In the genomic region with DNA sequence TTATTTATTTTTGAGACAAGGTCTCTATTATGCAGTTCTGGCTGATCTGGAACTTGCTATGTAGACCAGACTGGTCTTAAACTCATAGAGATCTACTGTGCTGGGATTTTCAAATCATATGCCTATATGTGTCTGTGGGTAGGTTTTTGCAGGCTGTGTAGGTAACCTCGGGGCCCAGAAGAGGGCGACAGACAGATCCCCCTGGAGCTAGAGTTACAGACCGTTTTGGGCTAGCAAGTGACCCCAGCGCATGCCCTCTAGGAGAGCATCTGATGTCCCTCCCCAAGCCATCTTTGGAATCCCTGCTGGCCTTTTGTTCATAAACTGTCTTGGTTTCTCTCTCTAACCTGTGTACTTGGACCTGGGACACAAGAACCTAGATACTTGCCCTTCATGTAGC, we compare ENCODE assay signal across 9 mouse cellular contexts. TPM values are rescaled to one million over a fixed set of nuclear protein-coding genes. Genes with fewer than 3 reads are reported as not detected.
A peak's percentile ranks its signal among the peaks of the same experiment; 100 is the strongest.
DNase-seq lines count a peak whose midpoint lies in the region; ATAC-seq and TF ChIP-seq lines count a peak whose summit lies in the region.
"Had no signal": no experiment of that assay in that cellular context is flagged by ENCODE, and none has a peak within 500 bp of the region (broad histone marks: within the 10 kb centered on the region; RNA-seq: fewer than 3 reads in every experiment).

No protein-coding gene starts in this region.

- H3K4me3 ChIP-seq in gastrocnemius, adult 2 months = no peak overlapping the region
- no peak overlapping the region for H3K4me3 ChIP-seq in hindbrain, postnatal 0 days (ENCODE audit: low read length)
- H3K4me3 ChIP-seq in stomach, embryonic 14.5 days (ENCODE audit: low read depth, low read length) = no peak overlapping the region

- no peak overlapping the region for H3K9ac ChIP-seq in hindbrain, postnatal 0 days (replicated peaks; ENCODE audit: low read length)
- H3K9ac ChIP-seq in stomach, embryonic 14.5 days (replicated peaks; ENCODE audit: low read depth, low read length) = no peak overlapping the region

- H3K4me2 ChIP-seq in hindbrain, postnatal 0 days (ENCODE audit: low read depth, low read length) = no peak overlapping the region
- H3K4me2 ChIP-seq in stomach, embryonic 14.5 days (replicated peaks; ENCODE audit: low read depth, low read length) = no peak overlapping the region

- peak; percentile 8; the same call in 1 of the 2 replicates for TF ChIP-seq CTCF in gastrocnemius, adult 2 months (IDR thresholded peaks at IDR 0.05)
- peak; percentile 46 for TF ChIP-seq CTCF in hindbrain, postnatal 0 days (IDR thresholded peaks at IDR 0.05; ENCODE audit: low read depth)

- H3K27ac ChIP-seq in gastrocnemius, adult 2 months = no peak overlapping the region; the same call in 1 of the 2 replicates
- peak overlapping the region; percentile 76; the same call in 1 of the 2 replicates for H3K27ac ChIP-seq in hindbrain, postnatal 0 days
- peak overlapping the region; percentile 99 for H3K27ac ChIP-seq in stomach, embryonic 14.5 days (ENCODE audit: low read length)

- H3K36me3 ChIP-seq in hindbrain, postnatal 0 days (ENCODE audit: insufficient read depth, low read length) = no peaks in the 10 kb centered on the region
- no peaks in the 10 kb centered on the region for H3K36me3 ChIP-seq in stomach, embryonic 14.5 days (ENCODE audit: control insufficient read depth, insufficient read depth, low read length)

- H3K9me3 ChIP-seq in hindbrain, postnatal 0 days (ENCODE audit: low read length) = no peaks in the 10 kb centered on the region
- no peaks in the 10 kb centered on the region for H3K9me3 ChIP-seq in stomach, embryonic 14.5 days (ENCODE audit: control insufficient read depth, low read depth, low read length)

- intact Hi-C loops in gastrocnemius, adult 2 months (cut with DNase I) = no loop called here
- intact Hi-C loops in gastrocnemius, postnatal 36 days (cut with DNase I) = no loop called here

- DNase-seq in gastrocnemius, adult 2 months = no peak
- no peak for DNase-seq in gastrocnemius, postnatal 36 days
- DNase-seq in testis, postnatal 10 days (ENCODE audit: low spot score) = peak; percentile 44
- DNase-seq in testis, postnatal 14 days (ENCODE audit: low spot score) = no peak
- DNase-seq in hindbrain, postnatal 0 days (ENCODE audit: low spot score) = no peak
- no peak for DNase-seq in right cerebral cortex, postnatal 10 days (ENCODE audit: low spot score in 2 of 2)
- no peak for DNase-seq in right cerebral cortex, postnatal 25 days
- DNase-seq: thymus, postnatal 25 days had no signal

- no peaks in the 10 kb centered on the region for H3K27me3 ChIP-seq in hindbrain, postnatal 0 days (ENCODE audit: insufficient read depth, low read length)
- H3K27me3 ChIP-seq in stomach, embryonic 14.5 days (ENCODE audit: control insufficient read depth, insufficient read depth, low read length) = no peaks in the 10 kb centered on the region

- no peak for ATAC-seq in hindbrain, postnatal 0 days
- ATAC-seq in stomach, embryonic 14.5 days (ENCODE audit: insufficient number of reproducible peaks, insufficient read depth, low FRiP score, low read depth) = no peak

- 33% methylated on average over 4 of the region's 4 CpGs for WGBS in hindbrain, postnatal 0 days
- WGBS in stomach, embryonic 14.5 days = 50% methylated on average over 4 of the region's 4 CpGs

- no peaks in the 10 kb centered on the region for H3K4me1 ChIP-seq in hindbrain, postnatal 0 days (ENCODE audit: insufficient read depth, low read length)
- peaks cover 27% of the 10 kb centered on the region for H3K4me1 ChIP-seq in stomach, embryonic 14.5 days (ENCODE audit: control insufficient read depth, insufficient read depth, low read length)

RNA-seq across cellular contexts. Expression of a gene that starts 8.1 kb away (rescaled TPM):
- 1 to 10 TPM; 5.9 to 6.5 TPM for total RNA-seq in gastrocnemius, adult 2 months (2021)
- total RNA-seq in gastrocnemius, postnatal 36 days (2021) = 1 to 10 TPM; 5.6 to 9.3 TPM
- 12.5 and 13.3 TPM in 2 replicates for total RNA-seq in hindbrain, postnatal 0 days (2014; rRNA removed)
- polyA plus RNA-seq in hindbrain, postnatal 0 days (2015; fragmentation: Nextera tagmentation; extraction: Ambion mirVana) = 20.9 TPM in 2 replicates
- polyA plus RNA-seq in stomach, embryonic 14.5 days (2014; fragmentation: Nextera tagmentation; extraction: Ambion mirVana) = 73.1 and 83.4 TPM in 2 replicates

RNA-seq across cellular contexts. Expression of a gene that starts 31.5 kb away (rescaled TPM):
- 10 to 100 TPM; 45.6 to 57.5 TPM for total RNA-seq in gastrocnemius, adult 2 months (2021)
- total RNA-seq in gastrocnemius, postnatal 36 days (2021) = 10 to 100 TPM; 39.8 to 43.3 TPM
- total RNA-seq in hindbrain, postnatal 0 days (2014; rRNA removed) = 69.5 and 93.3 TPM in 2 replicates
- 71.2 and 79.2 TPM in 2 replicates for polyA plus RNA-seq in hindbrain, postnatal 0 days (2015; fragmentation: Nextera tagmentation; extraction: Ambion mirVana)
- polyA plus RNA-seq in stomach, embryonic 14.5 days (2014; fragmentation: Nextera tagmentation; extraction: Ambion mirVana) = 64.6 and 65.7 TPM in 2 replicates

RNA-seq across cellular contexts. Expression of a gene that starts 33.1 kb away (rescaled TPM):
- 10 to 100 TPM; 18.7 to 24.3 TPM for total RNA-seq in gastrocnemius, adult 2 months (2021)
- 10 to 100 TPM; 18.1 to 20.1 TPM for total RNA-seq in gastrocnemius, postnatal 36 days (2021)
- 110 and 129 TPM in 2 replicates for total RNA-seq in hindbrain, postnatal 0 days (2014; rRNA removed)
- 13.8 and 14.9 TPM in 2 replicates for polyA plus RNA-seq in hindbrain, postnatal 0 days (2015; fragmentation: Nextera tagmentation; extraction: Ambion mirVana)
- polyA plus RNA-seq in stomach, embryonic 14.5 days (2014; fragmentation: Nextera tagmentation; extraction: Ambion mirVana) = 25.1 and 25.7 TPM in 2 replicates

RNA-seq across cellular contexts. Expression of a gene that starts 46.7 kb away (rescaled TPM):
- 1 to 10 TPM; 1.1 to 1.3 TPM for total RNA-seq in gastrocnemius, adult 2 months (2021)
- 1 to 10 TPM in 1 of 2 experiments, under 1 TPM in 1; 0.96 to 1.4 TPM for total RNA-seq in gastrocnemius, postnatal 36 days (2021)
- 1.7 and 7.8 TPM in 2 replicates for total RNA-seq in hindbrain, postnatal 0 days (2014; rRNA removed)
- polyA plus RNA-seq in hindbrain, postnatal 0 days (2015; fragmentation: Nextera tagmentation; extraction: Ambion mirVana) = 2.0 and 2.3 TPM in 2 replicates
- 4.6 and 5.0 TPM in 2 replicates for polyA plus RNA-seq in stomach, embryonic 14.5 days (2014; fragmentation: Nextera tagmentation; extraction: Ambion mirVana)
